16 mouse cellular contexts compared by ENCODE assay signal in genomic region chr13:23930461-23930860, GRCm38 (mm10). TPM values are rescaled to one million over a fixed set of nuclear protein-coding genes. Genes with fewer than 3 reads are reported as not detected.
"Had no signal": no experiment of that assay in that cellular context is flagged by ENCODE, and none has a peak within 500 bp of the region (broad histone marks: within the 10 kb centered on the region; RNA-seq: fewer than 3 reads in every experiment).

No protein-coding gene starts in this region.

- H3K36me3 ChIP-seq: limb, embryonic 15.5 days; midbrain, embryonic 12.5 days had no signal

- H3K4me1 ChIP-seq: midbrain, embryonic 12.5 days had no signal

- H3K4me2 ChIP-seq: limb, embryonic 15.5 days; midbrain, embryonic 12.5 days had no signal

- H3K9me3 ChIP-seq: limb, embryonic 15.5 days had no signal

- DNase-seq: kidney, adult 18-20 months; kidney, postnatal 10 days; kidney, postnatal 4 days; lung, adult 2 months; right cerebral cortex, postnatal 14 days; thymus, adult 2 months; thymus, postnatal 25 days had no signal

- H3K27ac ChIP-seq: layer of hippocampus, adult 2 months; limb, embryonic 15.5 days; liver, embryonic 14.5 days; midbrain, embryonic 12.5 days had no signal

- ATAC-seq: midbrain, embryonic 16.5 days had no signal

- H3K4me3 ChIP-seq: layer of hippocampus, adult 2 months; limb, embryonic 15.5 days; midbrain, embryonic 12.5 days had no signal

- H3K9ac ChIP-seq: limb, embryonic 15.5 days; liver, embryonic 14.5 days; midbrain, embryonic 12.5 days had no signal

- H3K27me3 ChIP-seq: limb, embryonic 15.5 days; midbrain, embryonic 12.5 days had no signal

RNA-seq across cellular contexts. Expression of gene Hist1h2ba, which starts 3.5 kb away (rescaled TPM):
- polyA plus RNA-seq: kidney, embryonic 14.5 days; limb, embryonic 15.5 days; liver, embryonic 14.5 days; lung, adult 2 months; midbrain, embryonic 12.5 days; midbrain, embryonic 16.5 days; neural tube, embryonic 14.5 days; stomach, embryonic 16.5 days; thymus, adult 2 months; urinary bladder, adult 2 months had no signal

RNA-seq across cellular contexts. Expression of gene Hist1h2aa, which starts 3.8 kb away (rescaled TPM):
- polyA plus RNA-seq: kidney, embryonic 14.5 days; limb, embryonic 15.5 days; liver, embryonic 14.5 days; lung, adult 2 months; midbrain, embryonic 12.5 days; midbrain, embryonic 16.5 days; neural tube, embryonic 14.5 days; stomach, embryonic 16.5 days; thymus, adult 2 months; urinary bladder, adult 2 months had no signal

RNA-seq across cellular contexts. Expression of gene Slc17a4, which starts 15.7 kb away (rescaled TPM):
- polyA plus RNA-seq: limb, embryonic 15.5 days; lung, adult 2 months; midbrain, embryonic 12.5 days; midbrain, embryonic 16.5 days had no signal
